Mouse (Mus musculus): ENCODE results near the gene F11. TPM values are rescaled to one million over a fixed set of nuclear protein-coding genes. Genes with fewer than 3 reads are reported as not detected.

Gene F11
- polyA plus RNA-seq, 1 experiment from 2014 or later = not detected

DNA sequence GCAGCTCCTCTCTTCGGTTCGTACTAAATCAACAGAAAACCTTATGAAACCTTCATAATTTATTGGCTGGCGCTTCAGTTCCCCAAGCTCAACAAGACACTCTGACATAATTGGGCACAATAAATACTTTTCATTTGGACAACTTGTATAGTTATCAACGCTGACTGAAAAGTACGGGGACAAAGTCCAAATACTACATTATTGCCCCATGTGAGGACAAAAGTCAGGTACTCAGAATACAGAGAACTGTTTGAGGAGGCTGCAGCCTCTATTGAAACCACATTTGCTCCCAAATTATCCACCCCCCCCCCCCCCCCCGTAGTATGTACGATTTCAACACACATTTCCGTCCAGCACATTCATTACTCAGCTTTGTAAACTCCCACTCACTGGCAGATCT, 22.5 kb downstream of the F11 start:
- no peak for ATAC-seq (ENCODE audit: insufficient number of reproducible peaks, low FRiP score)
- 0 out of 2 replicates have a peak, but pooled peaks cover 5% of the 10 kb centered on the region for H3K27me3 ChIP-seq (replicated peaks)
- H3K9me3 ChIP-seq (replicated peaks) = no peaks in the 10 kb centered on the region
- no peak overlapping the region for H3K9ac ChIP-seq
- H3K4me1 ChIP-seq (replicated peaks) = 0 out of 2 replicates have a peak, but pooled peaks cover 2% of the 10 kb centered on the region
- H3K4me3 ChIP-seq = no peak overlapping the region
- no peak overlapping the region for H3K27ac ChIP-seq (ENCODE audit: poor library complexity, severe bottlenecking)
- no peaks in the 10 kb centered on the region for H3K36me3 ChIP-seq
- H3K4me2 ChIP-seq = no peak overlapping the region
- 84% methylated on average over 8 of the region's 8 CpGs for WGBS

DNA sequence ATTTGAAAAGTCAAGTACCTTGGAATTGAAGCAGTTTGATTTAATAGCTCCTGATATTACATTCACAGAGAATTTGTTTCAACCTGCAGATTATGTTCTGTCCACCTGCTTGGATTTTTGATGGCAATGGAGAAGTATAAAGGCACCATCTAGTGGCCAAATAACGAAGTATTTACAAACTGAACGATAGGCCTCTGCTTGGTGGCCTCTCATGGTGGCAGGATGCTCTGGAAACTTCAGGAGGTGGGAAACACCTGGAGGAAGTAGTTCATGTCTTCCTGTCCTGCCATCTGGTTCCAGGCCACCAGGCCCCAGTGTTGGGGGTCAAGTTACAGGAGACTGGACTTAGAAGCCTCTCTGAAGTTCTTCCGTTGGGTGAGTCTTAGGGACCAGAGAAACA, 23.5 kb downstream of the F11 start:
- ATAC-seq (ENCODE audit: insufficient number of reproducible peaks, low FRiP score) = no peak
- Histone ChIP-seq H3K4me3 (no peak overlapping the region), H3K9ac (no peak overlapping the region), H3K4me2 (no peak overlapping the region), H3K9me3 (replicated peaks) (no peaks in the 10 kb centered on the region), H3K27me3 (replicated peaks) (0 out of 2 replicates have a peak, but pooled peaks cover 5% of the 10 kb centered on the region), H3K36me3 (no peaks in the 10 kb centered on the region), H3K4me1 (replicated peaks) (0 out of 2 replicates have a peak, but pooled peaks cover 2% of the 10 kb centered on the region), H3K27ac (ENCODE audit: poor library complexity, severe bottlenecking) (no peak overlapping the region)
- WGBS = 20% methylated on average over 3 of the region's 3 CpGs

DNA sequence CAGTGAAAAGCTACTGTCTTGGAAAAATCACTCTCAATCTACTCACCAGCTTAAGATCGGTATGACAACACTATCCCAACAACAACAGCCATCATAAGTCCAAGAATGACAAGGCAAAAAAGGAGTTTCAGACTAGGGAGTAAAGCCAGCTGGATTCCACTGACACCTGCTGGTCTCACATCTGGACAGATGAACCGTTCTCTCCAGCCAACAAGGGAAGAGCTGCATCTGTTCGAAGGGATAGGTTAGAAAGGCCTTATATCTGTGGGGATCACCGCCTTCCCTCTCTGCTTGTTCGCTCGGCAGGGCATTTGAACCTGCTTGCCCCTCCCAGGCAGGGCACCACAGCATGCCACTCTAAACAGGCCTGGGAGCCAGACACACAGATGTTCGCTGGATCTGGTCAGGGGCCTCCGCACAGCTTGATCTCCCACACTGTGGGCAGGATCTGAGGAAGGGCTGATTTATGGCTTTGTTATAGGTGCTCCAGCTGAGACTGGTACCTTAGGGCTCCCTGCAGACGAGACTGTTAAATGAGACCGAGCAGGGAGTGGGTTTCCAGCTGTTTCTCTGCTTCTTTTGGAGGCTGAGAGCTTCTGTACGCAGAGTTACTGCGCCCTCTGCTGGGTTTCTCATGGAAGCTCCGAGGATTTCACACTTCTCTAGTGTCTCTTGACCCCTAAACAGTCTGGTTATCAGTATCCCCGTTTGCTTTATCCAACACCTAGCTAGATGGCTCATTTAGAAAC, 25.5 kb downstream of the F11 start:
- peak overlapping the region; percentile 26; the same call in 1 of the 2 replicates for H3K9ac ChIP-seq
- 0 out of 2 replicates have a peak, but pooled peaks cover 2% of the 10 kb centered on the region for H3K4me1 ChIP-seq (replicated peaks)
- H3K27ac ChIP-seq (ENCODE audit: poor library complexity, severe bottlenecking) = no peak overlapping the region
- H3K4me3 ChIP-seq = no peak overlapping the region
- ATAC-seq (ENCODE audit: insufficient number of reproducible peaks, low FRiP score) = no peak
- peak overlapping the region; percentile 46 for H3K4me2 ChIP-seq
- WGBS = 31% methylated on average over 14 of the region's 14 CpGs
- no peaks in the 10 kb centered on the region for H3K9me3 ChIP-seq (replicated peaks)
- H3K27me3 ChIP-seq (replicated peaks) = 0 out of 2 replicates have a peak, but pooled peaks cover 5% of the 10 kb centered on the region
- H3K36me3 ChIP-seq = no peaks in the 10 kb centered on the region

DNA sequence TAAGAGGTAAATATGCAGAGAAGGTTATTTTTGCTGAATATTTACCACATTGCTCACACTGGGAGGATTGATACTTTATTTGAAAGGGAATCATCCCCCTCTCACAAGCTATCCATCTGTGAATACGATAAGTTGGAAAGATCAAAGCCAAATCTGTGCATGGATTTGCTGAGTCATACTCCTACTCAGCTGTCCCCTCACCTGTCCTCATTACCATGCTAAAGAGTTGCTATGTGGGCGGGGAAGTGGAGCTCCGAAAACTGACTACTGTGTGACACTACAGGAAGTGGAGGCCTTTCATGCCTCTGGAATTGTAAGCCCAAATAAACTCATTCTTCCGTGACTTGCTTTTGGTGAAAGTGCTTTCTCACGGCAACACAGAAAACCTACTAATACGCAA, 26.6 kb downstream of the F11 start:
- Histone ChIP-seq H3K27me3 (replicated peaks) (0 out of 2 replicates have a peak, but pooled peaks cover under 1% of the 10 kb centered on the region), H3K36me3 (no peaks in the 10 kb centered on the region), H3K4me1 (replicated peaks) (0 out of 2 replicates have a peak, but pooled peaks cover 2% of the 10 kb centered on the region), H3K9ac (no peak overlapping the region), H3K9me3 (replicated peaks) (no peaks in the 10 kb centered on the region), H3K27ac (ENCODE audit: poor library complexity, severe bottlenecking) (no peak overlapping the region), H3K4me3 (no peak overlapping the region), H3K4me2 (no peak overlapping the region)
- ATAC-seq (ENCODE audit: insufficient number of reproducible peaks, low FRiP score) = no peak
- WGBS = 82% methylated on average over 6 of the region's 6 CpGs

DNA sequence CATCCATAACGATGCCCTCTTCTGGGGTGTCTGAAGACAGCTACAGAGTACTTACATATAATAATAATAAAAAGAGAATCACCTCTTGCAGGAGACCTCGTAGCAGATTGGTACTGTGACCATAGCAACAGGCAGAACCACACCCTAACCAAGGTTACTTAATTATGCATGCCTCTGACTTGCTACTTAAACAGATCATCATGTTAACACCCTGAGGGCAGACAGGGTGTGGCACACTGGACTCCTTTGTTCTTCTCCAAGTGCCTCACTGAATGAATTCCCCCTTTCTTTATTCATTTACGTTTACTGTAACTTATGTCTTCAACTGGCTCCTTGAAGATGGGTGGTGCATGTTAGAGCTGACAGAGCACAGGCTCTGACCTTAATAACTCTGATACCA, 28.6 kb downstream of the F11 start:
- Histone ChIP-seq H3K36me3 (no peaks in the 10 kb centered on the region), H3K27me3 (replicated peaks) (no peaks in the 10 kb centered on the region), H3K4me1 (replicated peaks) (0 out of 2 replicates have a peak, but pooled peaks cover 2% of the 10 kb centered on the region), H3K9me3 (replicated peaks) (no peaks in the 10 kb centered on the region), H3K27ac (ENCODE audit: poor library complexity, severe bottlenecking) (no peak overlapping the region), H3K4me2 (no peak overlapping the region), H3K9ac (no peak overlapping the region), H3K4me3 (no peak overlapping the region)
- WGBS = 66% methylated on average over 3 of the region's 3 CpGs
- ATAC-seq (ENCODE audit: insufficient number of reproducible peaks, low FRiP score) = no peak

DNA sequence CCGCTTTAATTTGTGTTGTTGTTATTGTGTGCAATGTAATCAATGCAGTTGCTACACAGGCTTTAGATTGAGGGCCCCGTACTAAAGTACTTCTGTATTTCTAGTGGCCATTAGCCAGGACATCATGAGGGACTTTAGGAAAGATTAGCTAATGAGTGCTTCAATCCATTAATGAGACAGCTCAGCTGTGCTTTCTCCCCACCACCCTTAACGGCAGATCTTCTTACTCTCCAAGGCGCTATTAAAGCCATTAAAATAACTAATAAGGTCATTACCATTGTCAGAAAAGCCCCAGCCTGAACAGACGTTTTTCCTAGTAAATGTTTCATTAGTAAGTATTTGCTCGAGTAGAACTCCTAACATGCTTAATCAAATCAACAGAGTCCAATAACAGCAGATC, 59.4 kb downstream of the F11 start:
- 0 out of 2 replicates have a peak, but pooled peaks cover 2% of the 10 kb centered on the region for H3K9me3 ChIP-seq (replicated peaks)
- H3K36me3 ChIP-seq = no peaks in the 10 kb centered on the region
- ATAC-seq (ENCODE audit: insufficient number of reproducible peaks, low FRiP score) = no peak
- H3K27ac ChIP-seq (ENCODE audit: poor library complexity, severe bottlenecking) = no peak overlapping the region
- H3K4me1 ChIP-seq (replicated peaks) = no peaks in the 10 kb centered on the region
- WGBS = 76% methylated on average over 6 of the region's 6 CpGs
- no peaks in the 10 kb centered on the region for H3K27me3 ChIP-seq (replicated peaks)
- no peak overlapping the region for H3K4me2 ChIP-seq
- H3K9ac ChIP-seq = no peak overlapping the region
- no peak overlapping the region for H3K4me3 ChIP-seq

DNA sequence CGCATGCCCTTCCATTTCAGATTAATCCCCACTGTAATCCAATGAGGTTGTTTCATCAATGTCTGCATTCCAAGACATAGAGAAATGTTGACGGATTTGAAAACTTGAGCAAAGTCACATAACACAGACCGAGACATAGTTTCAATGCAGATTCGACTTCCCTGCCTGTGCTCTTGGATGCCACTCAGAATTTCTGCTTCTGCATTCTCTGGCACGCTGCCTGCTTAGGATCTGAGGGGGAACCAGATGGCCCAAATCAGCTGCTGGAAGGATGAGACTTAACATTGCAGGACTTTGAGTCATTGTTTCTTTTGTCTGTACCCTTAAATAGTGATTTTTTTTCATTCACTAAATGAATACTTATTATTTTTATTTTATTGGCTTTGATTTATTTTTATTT, 60.2 kb downstream of the F11 start:
- no peak for ATAC-seq (ENCODE audit: insufficient number of reproducible peaks, low FRiP score)

DNA sequence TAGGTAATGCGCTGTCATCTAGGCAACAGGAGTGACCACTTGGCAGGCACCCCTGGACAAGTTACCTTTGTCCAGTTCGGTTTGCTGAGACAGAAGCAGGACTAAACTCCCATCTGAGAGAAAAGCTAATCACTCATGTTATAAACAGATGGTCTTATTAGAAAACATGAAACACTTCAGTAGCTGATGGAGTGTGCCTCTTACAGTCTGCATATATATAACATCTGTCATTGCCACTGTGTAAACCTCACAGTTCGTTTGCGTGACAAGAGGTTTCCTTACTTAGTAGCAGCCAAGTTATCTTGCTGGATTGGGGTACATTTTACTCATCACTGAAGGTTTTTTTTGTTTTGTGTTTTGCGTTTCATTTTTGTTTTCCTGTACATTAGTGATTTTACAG, 64.5 kb downstream of the F11 start:
- no peaks in the 10 kb centered on the region for H3K36me3 ChIP-seq
- H3K4me2 ChIP-seq = no peak overlapping the region
- 77% methylated on average over 5 of the region's 5 CpGs for WGBS
- no peak overlapping the region for H3K4me3 ChIP-seq
- H3K27me3 ChIP-seq (replicated peaks) = no peaks in the 10 kb centered on the region
- no peak overlapping the region for H3K9ac ChIP-seq
- no peak for ATAC-seq (ENCODE audit: insufficient number of reproducible peaks, low FRiP score)
- 0 out of 2 replicates have a peak, but pooled peaks cover 2% of the 10 kb centered on the region for H3K9me3 ChIP-seq (replicated peaks)
- no peaks in the 10 kb centered on the region for H3K4me1 ChIP-seq (replicated peaks)
- H3K27ac ChIP-seq (ENCODE audit: poor library complexity, severe bottlenecking) = no peak overlapping the region

More for the DNA sequence above, 60.2 kb downstream of the F11 start:
- Histone ChIP-seq H3K4me3 (no peak overlapping the region), H3K9ac (no peak overlapping the region), H3K9me3 (replicated peaks) (0 out of 2 replicates have a peak, but pooled peaks cover 2% of the 10 kb centered on the region), H3K27ac (ENCODE audit: poor library complexity, severe bottlenecking) (no peak overlapping the region), H3K4me1 (replicated peaks) (no peaks in the 10 kb centered on the region), H3K4me2 (no peak overlapping the region), H3K36me3 (no peaks in the 10 kb centered on the region), H3K27me3 (replicated peaks) (no peaks in the 10 kb centered on the region)
- 69% methylated on average over 5 of the region's 5 CpGs for WGBS

DNA sequence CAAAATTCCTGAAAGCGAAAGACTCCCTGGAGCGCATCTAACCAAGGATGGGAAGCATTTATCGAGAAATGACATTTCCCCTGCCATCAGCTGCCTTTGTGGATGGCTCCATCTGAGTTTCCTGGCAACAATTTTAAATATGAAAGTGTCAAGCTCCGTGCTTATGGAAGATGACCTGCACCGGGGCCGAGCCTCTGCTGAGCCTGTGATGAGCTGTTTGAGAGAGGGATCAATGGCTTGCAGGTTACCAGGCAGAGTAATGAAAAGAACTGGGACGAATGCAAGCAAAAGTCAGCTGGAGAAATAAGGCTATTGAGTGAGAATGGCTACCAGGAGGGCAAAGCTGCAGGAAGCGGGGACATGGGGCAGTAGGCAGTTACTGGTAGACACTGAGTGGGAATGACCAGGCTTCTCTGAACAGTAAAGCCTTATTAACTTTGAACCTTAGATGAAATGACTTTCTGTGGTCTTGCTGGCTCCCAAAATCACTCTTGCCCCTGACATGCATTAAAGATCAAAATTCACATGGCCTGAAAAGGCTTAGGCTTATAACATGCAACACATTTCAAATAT, 65.8 kb downstream of the F11 start:
- no peak overlapping the region for H3K27ac ChIP-seq (ENCODE audit: poor library complexity, severe bottlenecking)
- H3K4me3 ChIP-seq = no peak overlapping the region
- H3K36me3 ChIP-seq = no peaks in the 10 kb centered on the region
- no peak for ATAC-seq (ENCODE audit: insufficient number of reproducible peaks, low FRiP score)
- H3K4me1 ChIP-seq (replicated peaks) = no peaks in the 10 kb centered on the region
- 78% methylated on average over 8 of the region's 8 CpGs for whole genome bisulfite sequencing
- H3K9me3 ChIP-seq (replicated peaks) = 0 out of 2 replicates have a peak, but pooled peaks cover 2% of the 10 kb centered on the region
- H3K9ac ChIP-seq = no peak overlapping the region
- H3K27me3 ChIP-seq (replicated peaks) = no peaks in the 10 kb centered on the region
- no peak overlapping the region for H3K4me2 ChIP-seq
